Comparison of ENCODE assay signal across 9 mouse cellular contexts in the genomic region with DNA sequence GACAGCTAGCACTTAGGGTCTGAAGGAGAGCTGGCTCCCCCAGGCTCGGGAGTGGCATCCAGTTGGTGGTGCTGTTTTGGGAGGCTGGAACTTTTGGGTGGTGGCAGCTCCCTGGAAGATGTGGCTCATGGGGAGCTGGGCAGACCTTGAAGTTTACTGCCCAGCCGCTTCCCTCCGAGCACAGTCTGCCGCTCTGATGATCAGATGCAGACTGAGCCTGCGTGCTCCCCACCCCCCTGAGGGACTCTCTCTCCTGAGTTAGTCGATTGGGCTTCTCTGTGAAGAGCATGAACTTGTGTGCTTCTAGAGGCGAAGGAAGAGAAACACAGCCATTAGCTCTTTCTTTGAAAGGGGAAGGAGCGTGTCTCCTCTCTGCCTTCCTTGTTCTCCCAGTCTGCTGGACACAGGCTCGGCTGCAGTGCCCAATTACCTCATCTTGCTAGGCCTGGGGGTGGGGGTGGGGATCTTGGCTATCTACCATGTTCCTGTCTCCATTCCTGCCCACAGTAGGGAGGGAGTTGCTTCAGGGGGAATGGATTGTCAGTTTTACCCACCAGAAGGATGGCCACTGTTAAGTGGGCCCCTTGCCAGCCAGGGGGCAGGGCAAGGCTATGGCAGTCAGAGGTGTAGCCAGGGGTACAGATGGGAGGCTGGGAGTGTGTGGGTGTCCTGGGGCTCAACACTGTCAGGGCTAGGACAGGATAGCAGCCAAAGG. TPM values are rescaled to one million over a fixed set of nuclear protein-coding genes. Genes with fewer than 3 reads are reported as not detected.
DNase-seq lines count a peak whose midpoint lies in the region; ATAC-seq lines count a peak whose summit lies in the region.
"Had no signal": no experiment of that assay in that cellular context is flagged by ENCODE, and none has a peak within 500 bp of the region (broad histone marks: within the 10 kb centered on the region; RNA-seq: fewer than 3 reads in every experiment).

No protein-coding gene starts in this region.

- ATAC-seq in embryonic facial prominence, embryonic 13.5 days (ENCODE audit: insufficient number of reproducible peaks, insufficient read depth, low FRiP score, low TSS enrichment, low read depth): no peak
- peak; percentile 57 for ATAC-seq in hindbrain, embryonic 13.5 days (ENCODE audit: low FRiP score)

- no peak overlapping the region for H3K4me3 ChIP-seq in embryonic facial prominence, embryonic 13.5 days
- H3K4me3 ChIP-seq in hindbrain, embryonic 13.5 days: no peak overlapping the region

- H3K4me2 ChIP-seq in embryonic facial prominence, embryonic 13.5 days: no peak overlapping the region
- no peak overlapping the region for H3K4me2 ChIP-seq in hindbrain, embryonic 13.5 days

- WGBS in embryonic facial prominence, embryonic 13.5 days: 31% methylated on average over 9 of the region's 9 CpGs
- 58% methylated on average over 9 of the region's 9 CpGs for WGBS in hindbrain, embryonic 13.5 days

- H3K27ac ChIP-seq in embryonic facial prominence, embryonic 13.5 days: peak overlapping the region; percentile 23; the same call in 1 of the 2 replicates
- peak overlapping the region; percentile 13; the same call in 1 of the 2 replicates for H3K27ac ChIP-seq in hindbrain, embryonic 13.5 days
- H3K27ac ChIP-seq: liver, embryonic 14.5 days had no signal

- no peaks in the 10 kb centered on the region for H3K27me3 ChIP-seq in embryonic facial prominence, embryonic 13.5 days
- no peaks in the 10 kb centered on the region for H3K27me3 ChIP-seq in hindbrain, embryonic 13.5 days

- peak overlapping the region; percentile 44; the same call in 1 of the 2 replicates for H3K9ac ChIP-seq in embryonic facial prominence, embryonic 13.5 days
- peak overlapping the region; percentile 19; the same call in 1 of the 2 replicates for H3K9ac ChIP-seq in hindbrain, embryonic 13.5 days
- H3K9ac ChIP-seq: liver, embryonic 14.5 days had no signal

- no peaks in the 10 kb centered on the region for H3K36me3 ChIP-seq in embryonic facial prominence, embryonic 13.5 days
- peaks cover 40% of the 10 kb centered on the region for H3K36me3 ChIP-seq in hindbrain, embryonic 13.5 days

- H3K4me1 ChIP-seq in embryonic facial prominence, embryonic 13.5 days: peaks cover 11% of the 10 kb centered on the region
- H3K4me1 ChIP-seq in hindbrain, embryonic 13.5 days (replicated peaks): peaks cover 14% of the 10 kb centered on the region

- H3K9me3 ChIP-seq in embryonic facial prominence, embryonic 13.5 days: no peaks in the 10 kb centered on the region
- no peaks in the 10 kb centered on the region for H3K9me3 ChIP-seq in hindbrain, embryonic 13.5 days

- peak; percentile 37 for DNase-seq in adrenal gland, postnatal 14 days
- no peak for DNase-seq in adrenal gland, adult 2 months
- DNase-seq in 3T3-L1 (ENCODE audit: low read depth, low spot score): peak; percentile 29
- DNase-seq in embryo, embryonic 9.5 days (ENCODE audit: extremely low spot score): no peak
- no peak for DNase-seq in frontal cortex, postnatal 10 days (ENCODE audit: low spot score in 2 of 2)
- DNase-seq in kidney, postnatal 10 days: no peak

RNA-seq across cellular contexts. Expression of a gene that starts 26.8 kb away (rescaled TPM):
- 14.3 TPM in 2 replicates for total RNA-seq in adrenal gland, postnatal 14 days (2021)
- total RNA-seq in adrenal gland, adult 2 months (2021): 10 to 100 TPM; 17.2 to 19.2 TPM
- 30.4 and 31.5 TPM in 2 replicates for polyA plus RNA-seq in adrenal gland, adult 2 months (2012; rRNA removed)
- 30.6 and 33.6 TPM in 2 replicates for polyA plus RNA-seq in embryonic facial prominence, embryonic 13.5 days (2015; fragmentation: Nextera tagmentation; extraction: Ambion mirVana)
- 32.3 and 33.8 TPM in 2 replicates for polyA plus RNA-seq in hindbrain, embryonic 13.5 days (2015; fragmentation: Nextera tagmentation; extraction: Ambion mirVana)

Comparison
In these comparisons a context has a peak if more than half of its experiments do, and no peak if none do; other contexts are left out.
1. DNase-seq: peak in adrenal gland, postnatal 14 days (single experiment) and 3T3-L1 (single experiment); none in adrenal gland, adult 2 months (single experiment), embryo, embryonic 9.5 days (single experiment), frontal cortex, postnatal 10 days (0 of 2) and kidney, postnatal 10 days (single experiment).